Mouse (Mus musculus) bone marrow, adult 2 months (tissue): ENCODE measurements at regions not wholly inside any gene's neighbourhood (a gene's known extent, or its start where the extent isn't known, plus 50 kb on each side); places are given as distances from the start of the nearest gene placed in this dataset.

Experiments used
- H3K27ac ChIP-seq: fragments of 200-500 bp; 2 replicates; pipeline ENCODE4 v1.5.1; 2012; ENCODE audit warnings: low read depth, mild to moderate bottlenecking, control low read depth, inconsistent platforms, low read length; ENCODE audit not compliant: control insufficient read depth, poor library complexity, insufficient read depth
- H3K4me1 ChIP-seq: fragments of 200-500 bp; 2 replicates; pipeline ENCODE4 v1.6.1; 2011; ENCODE audit warnings: low read length; ENCODE audit not compliant: control insufficient read depth, insufficient read depth
- H3K4me3 ChIP-seq: fragments of 200-500 bp; replicated peaks from 2 replicates; pipeline ENCODE3; 2011; ENCODE audit warnings: mild to moderate bottlenecking, low read depth, low read length, control low read depth; ENCODE audit not compliant: control insufficient read depth
- CTCF ChIP-seq: fragments of 200-500 bp; IDR thresholded peaks from 2 replicates; pipeline ENCODE4 v1.5.1; 2011; ENCODE audit warnings: low read length, control low read depth; ENCODE audit not compliant: control insufficient read depth, insufficient read depth
- POLR2A ChIP-seq: fragments of 200-500 bp; IDR thresholded peaks from 2 replicates; pipeline ENCODE4 v1.6.1; 2011; ENCODE audit warnings: low read depth, mild to moderate bottlenecking, control low read depth, low read length, borderline replicate concordance; ENCODE audit not compliant: control insufficient read depth
- WGBS: fragments of 180-500 bp; shearing (Covaris S2); methylation state at CpG from one replicate; pipeline ENCODE4 v1.1.7; 2018; 5-methylcytosine and 5-hydroxymethylcytosine counted together

- TF ChIP-seq CTCF = no peak
- no peak for TF ChIP-seq POLR2A
- no peak overlapping the region for H3K27ac ChIP-seq
- no peak overlapping the region for H3K4me3 ChIP-seq
- 80% methylated on average over 8 of the region's 8 CpGs for WGBS
- H3K4me1 ChIP-seq = no peaks in the 10 kb centered on the region
Observed at GRCm38 (mm10) chr10:44862360-44862674, 204.7 kb upstream of the Prep start.

- WGBS = 54% methylated on average over 10 of the region's 10 CpGs
Observed at GRCm38 (mm10) chr10:44861671-44862359, 205.2 kb upstream of the Prep start.

GRCm38 (mm10) chr10:44857444-44857843 lies 209.6 kb upstream of the Prep start:
- 81% methylated on average over 4 of the region's 4 CpGs for WGBS
- no peak for TF ChIP-seq CTCF
- no peak for TF ChIP-seq POLR2A
- H3K27ac ChIP-seq = no peak overlapping the region
- H3K4me1 ChIP-seq = no peaks in the 10 kb centered on the region
- no peak overlapping the region for H3K4me3 ChIP-seq

More at GRCm38 (mm10) chr10:44861671-44862359, 205.2 kb upstream of the Prep start:
- TF ChIP-seq POLR2A = no peak
- TF ChIP-seq CTCF = no peak
- H3K27ac ChIP-seq = no peak overlapping the region
- no peak overlapping the region for H3K4me3 ChIP-seq
- no peaks in the 10 kb centered on the region for H3K4me1 ChIP-seq

GRCm38 (mm10) chr10:44854109-44854508 lies 212.9 kb upstream of the Prep start:
- TF ChIP-seq CTCF (no peak), POLR2A (no peak)
- WGBS = 87% methylated on average over 4 of the region's 4 CpGs
- no peaks in the 10 kb centered on the region for H3K4me1 ChIP-seq
- H3K4me3 ChIP-seq = no peak overlapping the region
- no peak overlapping the region for H3K27ac ChIP-seq

GRCm38 (mm10) chr10:44849016-44849415 lies 218.0 kb upstream of the Prep start:
- Histone ChIP-seq H3K4me3 (no peak overlapping the region), H3K27ac (no peak overlapping the region), H3K4me1 (no peaks in the 10 kb centered on the region; the same call in 1 of the 2 replicates)
- WGBS = 84% methylated on average over 4 of the region's 4 CpGs
- no peak for TF ChIP-seq CTCF
- no peak for TF ChIP-seq POLR2A

- WGBS = 81% methylated on average over 3 of the region's 3 CpGs
- H3K27ac ChIP-seq = no peak overlapping the region
- no peak overlapping the region for H3K4me3 ChIP-seq
- H3K4me1 ChIP-seq = no peaks in the 10 kb centered on the region; the same call in 1 of the 2 replicates
- no peak for TF ChIP-seq CTCF
- TF ChIP-seq POLR2A = no peak
Observed at GRCm38 (mm10) chr10:44846765-44847164, 220.2 kb upstream of the Prep start.

GRCm38 (mm10) chr10:44846149-44846548 lies 220.9 kb upstream of the Prep start:
- no peak overlapping the region for H3K4me3 ChIP-seq
- WGBS = 77% methylated on average over 2 of the region's 2 CpGs
- H3K4me1 ChIP-seq = no peaks in the 10 kb centered on the region; the same call in 1 of the 2 replicates
- no peak for TF ChIP-seq POLR2A
- no peak for TF ChIP-seq CTCF
- no peak overlapping the region for H3K27ac ChIP-seq

GRCm38 (mm10) chr10:44840449-44840848 lies 226.6 kb upstream of the Prep start:
- Histone ChIP-seq H3K27ac (no peak overlapping the region), H3K4me3 (no peak overlapping the region), H3K4me1 (no peaks in the 10 kb centered on the region)
- TF ChIP-seq POLR2A = no peak
- no peak for TF ChIP-seq CTCF
- WGBS = 61% methylated on average over 2 of the region's 2 CpGs

- no peak overlapping the region for H3K27ac ChIP-seq
Observed at GRCm38 (mm10) chr10:44832455-44832854, 234.5 kb upstream of the Prep start.

More at GRCm38 (mm10) chr10:44832455-44832854, 234.5 kb upstream of the Prep start:
- 84% methylated on average over 1 of the region's 1 CpGs for WGBS
- no peaks in the 10 kb centered on the region for H3K4me1 ChIP-seq
- TF ChIP-seq CTCF (no peak), POLR2A (no peak)
- no peak overlapping the region for H3K4me3 ChIP-seq
